Mouse (Mus musculus) cerebellum, adult 2 months (tissue): ENCODE results near the gene Muc3.

ENCODE experiments used
- CTCF ChIP-seq: fragments of 200-500 bp; IDR thresholded peaks from 2 replicates; pipeline ENCODE4 v1.5.1; 2011; ENCODE audit warnings: low read depth, mild to moderate bottlenecking, control low read depth, low read length, moderate library complexity, borderline replicate concordance; ENCODE audit not compliant: insufficient read depth
- POLR2A ChIP-seq: fragments of 200-500 bp; IDR thresholded peaks from 2 replicates; pipeline ENCODE4 v1.6.1; 2011; ENCODE audit warnings: low read length, control low read depth, borderline replicate concordance; ENCODE audit not compliant: insufficient read depth

GRCm38 (mm10) chr5:137134959-137135358, 14.2 kb downstream of the Muc3 start:
- TF ChIP-seq CTCF (no peak), POLR2A (no peak)
